Mouse (Mus musculus) forebrain, embryonic 10.5 days (tissue): Measurements from ENCODE around the gene Nts. TPM values are rescaled to one million over a fixed set of nuclear protein-coding genes. Genes with fewer than 3 reads are reported as not detected.
"Not testable (repeated sequence)": the region's sequence is repeated elsewhere in the genome, so short reads cannot be mapped to it uniquely, and the experiment has no call there.

Experiments used
- DNase-seq: peaks from one replicate; pipeline ENCODE4 v3.0.0-alpha.2; 2017; ENCODE audit warnings: low spot score; ENCODE audit errors: extremely low spot score
- H3K27ac ChIP-seq: fragments of 300-500 bp; sonication (generic); 2 replicates; pipeline ENCODE4 v1.5.1; 2016; ENCODE audit warnings: mild to moderate bottlenecking
- H3K27me3 ChIP-seq: fragments of 300-500 bp; sonication (generic); 2 replicates; pipeline ENCODE4 v1.6.1; 2016; ENCODE audit warnings: mild to moderate bottlenecking; ENCODE audit not compliant: poor library complexity, severe bottlenecking
- H3K36me3 ChIP-seq: fragments of 300-500 bp; sonication (generic); replicated peaks from 2 replicates; pipeline ENCODE4 v1.6.1; 2016; ENCODE audit warnings: mild to moderate bottlenecking, moderate library complexity
- H3K4me1 ChIP-seq: fragments of 300-500 bp; sonication (generic); 2 replicates; pipeline ENCODE4 v1.6.1; 2016
- H3K4me3 ChIP-seq: fragments of 300-500 bp; sonication (generic); 2 replicates; pipeline ENCODE4 v1.5.1; 2016; ENCODE audit warnings: mild to moderate bottlenecking, moderate library complexity
- H3K9me3 ChIP-seq: fragments of 300-500 bp; sonication (generic); 2 replicates; pipeline ENCODE4 v1.6.1; 2016; ENCODE audit warnings: mild to moderate bottlenecking, moderate library complexity
- WGBS: fragments of 180-500 bp; shearing (Covaris S2); methylation state at CpG from one replicate; pipeline ENCODE4 v1.1.7; 2016; 5-methylcytosine and 5-hydroxymethylcytosine counted together
- polyA plus RNA-seq: library from polyadenylated mRNA; unstranded; fragments of >200 nt; fragmentation: Nextera tagmentation; extraction: Ambion mirVana; gene quantifications from 2 replicates; pipeline ENCODE4 v1.2.1, GENCODE M21; 2016

The Nts gene
- polyA plus RNA-seq, 1 experiment from 2014 or later: 0.48 TPM

DNA sequence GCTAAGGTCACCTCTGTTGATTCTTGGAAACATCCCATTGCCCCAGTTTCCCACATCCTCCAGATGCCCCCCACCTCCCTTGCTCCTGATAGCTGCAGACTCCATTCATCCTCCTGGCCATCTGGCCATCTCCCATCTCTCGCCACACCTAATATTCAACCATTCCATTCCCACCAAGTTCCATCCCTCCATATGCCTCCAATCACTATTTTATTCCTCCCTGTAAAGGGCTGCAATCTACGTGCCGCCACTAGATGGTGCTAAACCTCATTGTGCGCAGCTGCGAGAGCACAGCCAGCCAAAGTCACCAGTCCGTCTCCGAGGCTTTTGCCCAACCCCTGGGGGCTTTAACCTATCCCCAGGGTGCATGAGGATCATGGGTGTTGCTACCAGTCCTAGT lies 55.2 kb downstream of the Nts start:
- WGBS: 8% methylated on average over 7 of the region's 7 CpGs
- not testable (repeated sequence) for H3K27ac ChIP-seq, H3K4me3 ChIP-seq, H3K36me3 ChIP-seq, H3K4me1 ChIP-seq, H3K9me3 ChIP-seq, H3K27me3 ChIP-seq, DNase-seq

Other genes starting within 250 kb of the Nts start
- gene Rassf9, start 21.7 kb upstream of the Nts start, polyA plus RNA-seq: 0.41 and 0.83 TPM in 2 replicates